Mouse (Mus musculus) monocyte, adult 2 months (primary cell): ENCODE measurements at regions not wholly inside any gene's neighbourhood (a gene's known extent, or its start where the extent isn't known, plus 50 kb on each side); places are given as distances from the start of the nearest gene placed in this dataset.

ENCODE experiments used
- DNase-seq, 2 experiments: peaks; one replicate each; pipeline ENCODE4 v3.0.0; 2022; ENCODE audit warnings: low spot score in 2 of 2, low read depth in 1 of 2

DNA sequence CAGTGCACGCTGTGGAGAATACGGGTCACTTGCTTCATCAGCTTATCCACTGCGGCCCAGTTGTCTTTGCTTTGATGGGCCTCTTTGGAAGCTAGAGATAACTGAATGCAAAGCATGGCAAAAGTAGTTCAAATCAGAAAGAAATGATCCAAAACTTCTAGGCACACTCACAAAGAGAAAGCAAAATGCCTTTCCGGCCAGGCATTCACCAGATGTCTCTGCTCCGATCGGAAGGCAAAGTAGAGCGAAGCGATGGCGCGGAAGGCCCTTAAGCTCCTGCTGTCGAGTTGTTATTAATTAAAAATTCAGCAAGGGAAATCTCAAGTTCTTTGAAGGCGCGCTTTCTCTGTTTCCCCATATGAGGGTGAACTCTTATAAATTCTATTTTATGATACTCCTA is 401.9 kb upstream of the Slc35b3 start:
- DNase-seq, result no peak

DNA sequence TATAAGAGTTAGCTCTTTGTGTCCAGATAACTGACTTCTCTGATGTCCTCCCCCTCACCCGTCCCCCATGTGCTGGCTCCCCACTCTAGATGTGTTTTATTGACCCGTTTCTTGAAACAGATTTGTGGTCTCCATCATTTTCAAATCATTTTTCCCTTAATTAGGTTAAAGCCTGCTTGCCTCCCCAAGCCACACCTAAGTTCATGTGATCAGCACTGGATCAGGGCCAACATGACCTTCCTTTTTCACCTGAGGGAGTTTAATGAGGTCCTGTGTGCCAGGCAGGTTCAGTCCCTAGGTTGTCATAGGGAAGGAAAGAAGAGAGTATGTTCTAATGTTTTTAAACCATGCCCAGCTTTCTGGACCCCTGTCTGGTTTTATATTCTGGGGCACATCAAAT is 390.9 kb upstream of the Slc35b3 start:
- no peak for DNase-seq

- no peak for DNase-seq
Observed at GRCm38 (mm10) chr13:39350668-39351067, 390.0 kb upstream of the Slc35b3 start.

GRCm38 (mm10) chr13:39347761-39348160 is 387.1 kb upstream of the Slc35b3 start:
- no peak for DNase-seq

GRCm38 (mm10) chr13:39334874-39335273 is 374.2 kb upstream of the Slc35b3 start:
- no peak for DNase-seq

DNA sequence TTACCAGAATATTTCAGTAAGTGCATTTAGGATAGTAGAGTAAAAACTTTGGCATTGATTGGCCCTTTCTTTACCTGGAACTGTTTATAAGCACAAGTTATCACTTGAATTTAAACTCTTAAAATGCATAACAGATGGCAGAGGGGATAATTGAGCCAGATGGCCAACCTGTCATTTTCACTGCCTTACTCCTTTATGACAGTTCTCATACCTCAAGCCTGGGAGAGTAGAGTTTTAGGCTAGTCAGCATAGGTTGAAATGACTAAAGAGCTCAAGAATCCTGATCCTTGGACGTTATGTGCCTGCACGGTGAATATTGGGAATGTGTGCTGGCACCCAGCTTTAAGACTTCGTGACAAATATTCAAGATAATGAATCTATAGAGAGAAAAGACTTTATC is 369.1 kb upstream of the Slc35b3 start:
- no peak for DNase-seq

DNA sequence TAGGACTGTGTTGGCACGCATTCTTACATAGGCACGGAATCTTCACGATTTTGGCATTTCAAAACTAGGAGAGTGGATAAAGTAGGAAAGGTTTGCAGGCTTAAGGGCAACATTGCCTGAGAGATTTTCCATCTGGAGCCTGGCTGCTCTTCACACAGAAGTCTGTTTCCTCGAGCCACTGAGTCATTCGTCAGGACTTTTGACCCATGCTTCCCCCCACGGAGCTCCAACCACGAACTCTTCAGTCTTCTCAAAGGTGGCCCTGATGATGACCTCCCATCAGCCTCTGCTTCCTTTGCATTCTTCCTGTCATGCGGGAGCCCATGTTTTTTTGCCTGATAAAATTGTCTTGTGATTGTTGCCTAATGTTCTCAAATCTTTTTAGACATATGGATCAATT is 365.5 kb upstream of the Slc35b3 start:
- DNase-seq, result no peak

GRCm38 (mm10) chr13:39321111-39321510 is 360.4 kb upstream of the Slc35b3 start:
- DNase-seq, result no peak

GRCm38 (mm10) chr13:39309758-39310157 is 349.1 kb upstream of the Slc35b3 start:
- DNase-seq, result no peak

- DNase-seq, result no peak
Observed at GRCm38 (mm10) chr13:39307845-39308244, 347.2 kb upstream of the Slc35b3 start.

DNA sequence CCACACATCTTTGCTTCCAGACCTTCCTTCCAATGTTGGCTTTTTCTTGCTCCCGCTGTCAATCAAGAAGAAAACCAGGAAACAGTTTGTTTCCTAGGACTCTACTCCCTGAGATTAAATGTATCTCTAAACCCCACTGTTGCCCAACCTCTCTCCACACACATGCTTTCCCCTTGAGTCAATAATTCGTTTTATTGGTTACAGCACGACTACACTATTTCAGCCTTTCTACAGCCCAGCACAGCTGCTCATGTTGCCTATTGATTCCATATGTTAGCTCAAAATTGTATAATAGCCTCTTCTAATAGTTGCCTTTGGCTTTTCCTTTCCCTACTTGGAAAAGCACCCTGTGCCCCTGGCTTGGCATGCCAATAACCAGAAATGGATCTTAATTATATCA is 346.2 kb upstream of the Slc35b3 start:
- no peak for DNase-seq

DNA sequence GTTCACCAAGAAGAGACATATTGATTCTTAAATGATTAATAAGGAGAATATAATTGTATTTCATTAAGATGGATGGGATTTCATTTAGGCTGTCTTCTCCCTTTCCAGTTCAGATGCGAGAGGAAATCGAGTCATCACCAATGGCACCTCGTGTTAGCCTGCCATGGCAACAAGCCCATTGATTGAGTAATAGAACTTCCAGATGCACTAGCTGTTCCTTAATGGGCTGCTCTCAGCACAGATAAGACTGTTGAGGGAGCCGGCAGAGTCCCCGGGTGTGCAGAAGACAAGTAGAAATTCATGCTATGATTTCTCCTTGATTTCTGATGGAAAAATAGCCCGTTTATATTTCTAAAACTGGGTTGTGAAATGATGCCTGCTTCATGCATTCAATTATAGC is 336.5 kb upstream of the Slc35b3 start:
- DNase-seq, result no peak

DNA sequence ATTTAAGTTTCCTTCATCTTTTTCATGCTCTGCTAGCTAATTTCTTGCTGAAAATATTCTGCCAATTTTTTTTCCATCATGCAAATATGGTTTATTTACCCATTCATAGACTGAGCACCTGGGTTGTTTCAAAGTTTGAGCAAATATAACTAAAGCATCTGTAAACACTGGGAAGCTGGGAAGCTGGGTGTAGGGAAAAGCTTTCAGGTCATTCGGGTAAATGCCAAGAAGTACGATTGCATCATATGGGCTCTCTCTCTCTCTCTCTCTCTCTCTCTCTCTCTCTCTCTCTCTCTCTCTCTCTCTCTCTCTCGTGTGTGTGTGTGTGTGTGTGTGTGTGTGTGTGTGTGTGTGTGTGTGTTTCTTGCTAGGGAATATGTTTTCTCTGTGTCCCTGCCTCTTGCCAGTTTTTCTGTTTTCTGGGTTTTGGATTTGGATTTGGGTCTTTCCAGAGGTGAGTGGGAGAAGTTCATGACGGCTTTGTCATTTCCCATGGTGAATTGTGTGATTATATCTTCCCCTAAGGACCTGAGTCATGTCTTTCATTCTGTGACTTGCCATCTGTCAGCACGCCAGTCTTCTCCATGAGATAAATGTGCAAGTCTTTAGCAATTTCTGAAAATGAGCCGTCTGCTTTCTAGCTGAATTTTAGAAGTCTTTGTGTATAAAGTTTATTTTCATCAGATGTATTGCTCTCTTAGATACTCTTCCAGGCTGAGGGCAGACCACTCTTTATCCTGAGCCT is 329.7 kb upstream of the Slc35b3 start:
- no peak for DNase-seq

DNA sequence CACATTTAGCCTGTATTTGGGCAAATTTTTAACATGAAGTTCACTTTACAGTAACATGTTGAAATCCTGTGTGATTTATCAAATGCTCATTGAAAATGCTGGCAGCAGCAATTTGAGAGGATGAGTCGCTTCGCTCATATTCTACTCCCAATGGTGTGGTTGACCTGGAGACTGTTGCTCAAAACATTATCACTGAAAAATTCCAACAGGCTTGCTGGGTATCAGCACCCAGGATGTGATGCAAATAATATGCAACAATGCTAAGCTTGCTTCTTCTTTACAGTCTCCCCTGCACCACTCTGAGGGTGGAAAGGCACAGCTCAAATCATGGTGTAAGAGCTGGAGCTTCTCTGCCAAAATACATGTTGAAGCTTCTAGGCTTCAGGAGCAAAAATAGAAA is 321.6 kb upstream of the Slc35b3 start:
- DNase-seq, result no peak

DNA sequence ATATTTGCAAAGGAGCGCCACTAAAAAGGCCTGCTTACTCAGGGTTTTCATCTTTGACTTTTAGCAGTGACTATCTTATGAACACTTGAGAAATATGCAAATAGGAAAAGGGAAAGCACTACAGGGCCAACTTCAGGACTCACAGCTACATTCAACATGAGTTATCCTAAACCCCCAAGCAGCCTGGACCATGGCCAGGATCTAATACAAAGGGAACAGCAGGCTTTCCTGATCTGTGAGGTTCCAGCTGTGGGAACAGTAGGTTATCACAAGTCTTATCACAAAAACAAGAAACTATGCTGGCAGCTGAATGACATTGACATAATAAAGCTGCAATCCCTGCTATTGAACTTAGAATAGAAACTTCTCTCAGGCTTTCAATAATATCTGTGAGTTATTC is 317.4 kb upstream of the Slc35b3 start:
- DNase-seq, result no peak

- no peak for DNase-seq
Observed at GRCm38 (mm10) chr13:39266024-39266423, 305.3 kb upstream of the Slc35b3 start.

- DNase-seq, result no peak
Observed at GRCm38 (mm10) chr13:39256708-39257107, 296.0 kb upstream of the Slc35b3 start.

- no peak for DNase-seq
Observed at GRCm38 (mm10) chr13:39255338-39255737, 294.7 kb upstream of the Slc35b3 start.

GRCm38 (mm10) chr13:39252591-39252990 is 291.9 kb upstream of the Slc35b3 start:
- DNase-seq, result no peak

GRCm38 (mm10) chr13:39250096-39250495 is 289.4 kb upstream of the Slc35b3 start:
- DNase-seq, result no peak

DNA sequence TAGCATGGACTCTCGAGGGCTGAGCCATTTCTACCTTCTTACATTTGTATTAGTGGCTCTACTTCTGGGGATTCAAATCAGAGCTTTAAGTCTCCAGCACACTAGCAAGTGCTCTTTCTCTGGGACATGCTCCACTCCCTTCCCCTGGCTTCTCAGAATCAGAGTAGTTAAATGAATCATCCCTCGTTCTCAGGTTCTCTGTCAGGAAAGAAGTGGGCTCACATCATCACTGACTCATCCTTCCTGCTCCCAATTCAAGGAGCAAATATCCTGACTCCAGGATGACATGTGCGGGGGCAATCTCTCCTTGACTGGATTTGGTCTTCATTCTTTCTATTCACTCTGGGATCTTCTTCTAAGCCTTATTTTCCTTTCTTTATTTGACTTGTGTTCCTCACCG is 266.2 kb upstream of the Slc35b3 start:
- no peak for DNase-seq

DNA sequence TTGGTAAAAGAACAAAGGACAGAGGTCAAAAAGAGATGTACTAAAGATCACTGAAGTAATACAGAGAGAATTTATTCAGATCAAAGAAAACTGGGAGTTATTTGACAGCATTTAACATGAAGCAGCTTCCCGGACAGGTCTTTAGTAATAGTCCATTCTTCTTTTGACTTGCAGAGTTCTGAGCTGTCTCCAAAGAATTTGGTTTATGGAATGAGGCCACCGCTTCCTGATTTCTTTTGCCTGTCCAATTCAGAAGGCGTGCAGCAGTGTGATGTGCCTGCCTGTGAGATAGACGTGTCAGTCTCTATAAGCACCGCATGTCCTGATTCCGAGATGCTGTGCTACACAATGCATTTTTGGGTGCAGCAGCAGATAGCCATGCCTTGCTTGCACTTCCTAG is 265.0 kb upstream of the Slc35b3 start:
- DNase-seq, result no peak

- no peak for DNase-seq
Observed at GRCm38 (mm10) chr13:39211076-39211475, 250.4 kb upstream of the Slc35b3 start.
